Mouse (Mus musculus) liver, adult 2 months (tissue): ENCODE measurements at regions not wholly inside any gene's neighbourhood (a gene's known extent, or its start where the extent isn't known, plus 50 kb on each side); places are given as distances from the start of the nearest gene placed in this dataset.
A peak's percentile ranks its signal among the peaks of the same experiment; 100 is the strongest.

ENCODE experiments used
- DNase-seq: peaks from one replicate; pipeline ENCODE4 v3.0.0-alpha.2; 2011; ENCODE audit warnings: low read depth, low spot score; ENCODE audit errors: extremely low read depth
- H3K27ac ChIP-seq: fragments of 200-500 bp; replicated peaks from 2 replicates; pipeline ENCODE4 v1.5.1; 2012; ENCODE audit warnings: low read depth, mild to moderate bottlenecking, control low read depth, inconsistent platforms, low read length; ENCODE audit not compliant: insufficient read depth
- H3K27me3 ChIP-seq: fragments of 200-500 bp; 2 replicates; pipeline ENCODE4 v1.6.1; 2012; ENCODE audit warnings: mild to moderate bottlenecking, moderate library complexity, low read length, inconsistent platforms; ENCODE audit not compliant: control insufficient read depth, insufficient read depth
- H3K36me3 ChIP-seq: fragments of 200-500 bp; 2 replicates; pipeline ENCODE4 v1.6.1; 2012; ENCODE audit warnings: low read length, inconsistent platforms; ENCODE audit not compliant: control insufficient read depth, insufficient read depth
- H3K4me1 ChIP-seq: fragments of 200-500 bp; 2 replicates; pipeline ENCODE4 v1.6.1; 2011; ENCODE audit warnings: low read length; ENCODE audit not compliant: control insufficient read depth, insufficient read depth
- H3K4me3 ChIP-seq: fragments of 200-500 bp; 2 replicates; pipeline ENCODE4 v1.5.1; 2011; ENCODE audit warnings: low read depth, mild to moderate bottlenecking, control low read depth, low read length, moderate library complexity; ENCODE audit not compliant: insufficient read depth
- H3K79me2 ChIP-seq: fragments of 200-500 bp; 2 replicates; pipeline ENCODE4 v1.6.1; 2012; ENCODE audit warnings: inconsistent platforms, mild to moderate bottlenecking, low read length, moderate library complexity; ENCODE audit not compliant: control insufficient read depth, insufficient read depth
- H3K9ac ChIP-seq: fragments of 200-500 bp; 2 replicates; pipeline ENCODE4 v1.6.1; 2012; ENCODE audit warnings: low read depth, mild to moderate bottlenecking, control low read depth, inconsistent platforms, low read length
- CTCF ChIP-seq: fragments of 200-500 bp; IDR thresholded peaks from 2 replicates; pipeline ENCODE4 v1.5.1; 2011; ENCODE audit warnings: low read depth, low read length, control low read depth
- POLR2A ChIP-seq: fragments of 200-500 bp; IDR thresholded peaks from 2 replicates; pipeline ENCODE4 v1.6.1; 2011; ENCODE audit warnings: low read length, control low read depth; ENCODE audit not compliant: insufficient read depth; ENCODE audit errors: extremely low read depth
- WGBS: fragments of 180-500 bp; shearing (Covaris S2); methylation state at CpG from one replicate; pipeline ENCODE4 v1.1.7; 2018; 5-methylcytosine and 5-hydroxymethylcytosine counted together

DNA sequence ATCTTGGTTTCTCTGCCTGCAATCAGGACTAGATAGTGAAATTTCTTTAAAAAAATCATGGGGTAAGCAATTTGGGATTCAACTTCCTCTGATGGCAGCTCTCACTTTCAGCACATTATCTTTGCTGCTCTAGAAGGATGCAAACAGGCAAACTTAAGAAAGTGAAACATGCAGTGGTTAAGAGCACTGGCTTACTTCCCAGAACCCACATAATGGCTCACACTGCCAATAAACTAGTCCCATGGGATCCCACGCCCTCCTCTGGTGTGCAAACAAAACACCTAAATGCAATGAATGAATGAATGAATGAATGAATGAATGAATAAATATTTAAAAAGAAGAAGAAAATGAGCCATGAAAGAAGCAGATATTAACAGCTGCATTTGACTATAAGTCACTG is 356.1 kb upstream of the Kif2a start:
- WGBS, result 64% methylated on average over 1 of the region's 1 CpGs
- no peaks in the 10 kb centered on the region for H3K4me1 ChIP-seq
- DNase-seq, result no peak
- no peak overlapping the region for H3K4me3 ChIP-seq
- no peaks in the 10 kb centered on the region for H3K79me2 ChIP-seq
- H3K9ac ChIP-seq, result no peak overlapping the region
- TF ChIP-seq POLR2A (no peak), CTCF (no peak)
- no peak overlapping the region for H3K27ac ChIP-seq
- no peaks in the 10 kb centered on the region for H3K27me3 ChIP-seq
- no peaks in the 10 kb centered on the region for H3K36me3 ChIP-seq

- Histone ChIP-seq H3K27ac (no peak overlapping the region), H3K4me3 (no peak overlapping the region), H3K9ac (no peak overlapping the region), H3K4me1 (peaks cover 4% of the 10 kb centered on the region; the same call in 1 of the 2 replicates), H3K36me3 (no peaks in the 10 kb centered on the region), H3K79me2 (no peaks in the 10 kb centered on the region), H3K27me3 (no peaks in the 10 kb centered on the region)
- DNase-seq, result no peak
- WGBS, result 91% methylated on average over 3 of the region's 3 CpGs
- TF ChIP-seq CTCF, result no peak
- TF ChIP-seq POLR2A, result no peak
Observed at GRCm38 (mm10) chr13:107372666-107373065, 350.7 kb upstream of the Kif2a start.

- TF ChIP-seq CTCF (no peak), POLR2A (no peak)
- Histone ChIP-seq H3K4me1 (peaks cover 4% of the 10 kb centered on the region; the same call in 1 of the 2 replicates), H3K27ac (no peak overlapping the region), H3K4me3 (no peak overlapping the region), H3K79me2 (no peaks in the 10 kb centered on the region), H3K27me3 (no peaks in the 10 kb centered on the region), H3K9ac (no peak overlapping the region), H3K36me3 (no peaks in the 10 kb centered on the region)
- DNase-seq, result peak; percentile 73
- 30% methylated on average over 17 of the region's 17 CpGs for WGBS
Observed at GRCm38 (mm10) chr13:107371616-107372582, 350.0 kb upstream of the Kif2a start.

DNA sequence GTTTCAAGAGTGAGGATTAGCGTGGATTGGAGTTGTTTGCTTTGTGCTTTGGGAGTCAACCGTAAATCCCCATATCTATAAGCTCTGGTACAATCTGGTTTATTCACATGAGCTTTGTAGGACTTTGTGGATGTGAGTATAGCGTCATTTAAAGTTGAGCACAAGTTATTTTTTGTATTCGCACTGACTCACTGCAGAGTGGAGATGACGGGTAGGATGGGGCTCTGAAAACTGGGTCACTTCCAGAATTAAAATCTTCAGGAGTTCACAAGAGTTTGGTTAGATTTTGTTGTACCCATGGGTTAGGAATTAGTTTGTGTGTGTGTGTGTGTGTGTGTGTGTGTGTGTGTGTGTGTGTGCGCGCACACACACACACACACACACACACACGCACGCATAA is 345.7 kb upstream of the Kif2a start:
- Histone ChIP-seq H3K9ac (no peak overlapping the region), H3K27ac (no peak overlapping the region), H3K27me3 (no peaks in the 10 kb centered on the region), H3K4me1 (peaks cover 4% of the 10 kb centered on the region; the same call in 1 of the 2 replicates), H3K36me3 (no peaks in the 10 kb centered on the region), H3K79me2 (no peaks in the 10 kb centered on the region), H3K4me3 (no peak overlapping the region)
- TF ChIP-seq POLR2A (no peak), CTCF (no peak)
- WGBS, result 91% methylated on average over 9 of the region's 9 CpGs
- no peak for DNase-seq

- Histone ChIP-seq H3K4me3 (no peak overlapping the region), H3K27ac (no peak overlapping the region), H3K9ac (no peak overlapping the region), H3K36me3 (no peaks in the 10 kb centered on the region), H3K79me2 (no peaks in the 10 kb centered on the region), H3K27me3 (no peaks in the 10 kb centered on the region), H3K4me1 (no peaks in the 10 kb centered on the region)
- no peak for DNase-seq
- no peak for TF ChIP-seq CTCF
- no peak for TF ChIP-seq POLR2A
- WGBS, result 88% methylated on average over 6 of the region's 6 CpGs
Observed at GRCm38 (mm10) chr13:107365766-107366165, 343.8 kb upstream of the Kif2a start.

GRCm38 (mm10) chr13:107365241-107365640 is 343.3 kb upstream of the Kif2a start:
- Histone ChIP-seq H3K4me1 (no peaks in the 10 kb centered on the region), H3K9ac (no peak overlapping the region), H3K4me3 (no peak overlapping the region), H3K27me3 (no peaks in the 10 kb centered on the region), H3K79me2 (no peaks in the 10 kb centered on the region), H3K36me3 (no peaks in the 10 kb centered on the region), H3K27ac (no peak overlapping the region)
- TF ChIP-seq CTCF, result no peak
- no peak for TF ChIP-seq POLR2A
- WGBS, result 78% methylated on average over 7 of the region's 7 CpGs
- DNase-seq, result no peak
